Mouse (Mus musculus) heart, adult 10 weeks (tissue): Measurements from ENCODE around the gene Rsf1. TPM values are rescaled to one million over a fixed set of nuclear protein-coding genes. Genes with fewer than 3 reads are reported as not detected.

Experiments
- polyA plus RNA-seq: library from polyadenylated mRNA; stranded (reverse); fragments of 350-450 nt; fragmentation: Illumina TruSeq; extraction: RNeasy Lipid Tissue Mini Kit (QIAGEN cat#74804); gene quantifications from one replicate; pipeline ENCODE4 v1.2.3, GENCODE M21; 2014; ENCODE audit warnings: low read depth, low replicate concordance

Gene Rsf1
- polyA plus RNA-seq = 5.7 TPM

GRCm38 (mm10) chr7:97579067-97579975, at the start of gene Rsf1, which contains the start of gene Aamdc:
Gene Rsf1 (plus strand): TSS chr7:97579889.
Gene Aamdc (minus strand): TSS chr7:97579497.

GRCm38 (mm10) chr7:97696506-97697254, 117.0 kb downstream of the Rsf1 start, which contains the start of gene Clns1a:
Gene Clns1a (plus strand): TSS chr7:97696634.

GRCm38 (mm10) chr7:97737638-97738456, 158.2 kb downstream of the Rsf1 start, which contains the start of gene Aqp11:
Gene Aqp11 (minus strand): TSS chr7:97738289.

Other genes with a start within 250 kb of the Rsf1 start
- gene Usp35, start 247.9 kb upstream of the Rsf1 start, polyA plus RNA-seq = 2.0 TPM
- 4.6 TPM for gene Kctd21, start 247.6 kb upstream of the Rsf1 start, polyA plus RNA-seq
- 6.2 TPM for gene Alg8, start 208.3 kb upstream of the Rsf1 start, polyA plus RNA-seq
- gene Ndufc2, start 179.9 kb upstream of the Rsf1 start, polyA plus RNA-seq = 501 TPM
- gene Thrsp, start 162.2 kb upstream of the Rsf1 start, polyA plus RNA-seq = 44.0 TPM
- 0.18 TPM for gene Kctd14, start 128.6 kb upstream of the Rsf1 start, polyA plus RNA-seq
- gene Ints4, start 98.9 kb upstream of the Rsf1 start, polyA plus RNA-seq = 50.2 TPM
- 113 TPM for gene Aamdc, start 392 bp upstream of the Rsf1 start, polyA plus RNA-seq
- 35.4 TPM for gene Clns1a, start 116.7 kb downstream of the Rsf1 start, polyA plus RNA-seq
- gene Aqp11, start 158.4 kb downstream of the Rsf1 start, polyA plus RNA-seq = 1.6 TPM
- gene Pak1, start 208.7 kb downstream of the Rsf1 start, polyA plus RNA-seq = 0.97 TPM